Mouse (Mus musculus): Measurements from ENCODE around the gene Myo9b.
A peak's percentile ranks its signal among the peaks of the same experiment; 100 is the strongest.
"Not testable (repeated sequence)": the region's sequence is repeated elsewhere in the genome, so short reads cannot be mapped to it uniquely, and the experiment has no call there.

The Myo9b gene

GRCm38 (mm10) chr8:71297439-71297838 lies 24.9 kb downstream of the Myo9b start:
- DNase-seq = no peak

GRCm38 (mm10) chr8:71299716-71300115 lies 27.2 kb downstream of the Myo9b start:
- no peak for DNase-seq

GRCm38 (mm10) chr8:71302788-71303187 lies 30.3 kb downstream of the Myo9b start:
- DNase-seq = no peak

DNA sequence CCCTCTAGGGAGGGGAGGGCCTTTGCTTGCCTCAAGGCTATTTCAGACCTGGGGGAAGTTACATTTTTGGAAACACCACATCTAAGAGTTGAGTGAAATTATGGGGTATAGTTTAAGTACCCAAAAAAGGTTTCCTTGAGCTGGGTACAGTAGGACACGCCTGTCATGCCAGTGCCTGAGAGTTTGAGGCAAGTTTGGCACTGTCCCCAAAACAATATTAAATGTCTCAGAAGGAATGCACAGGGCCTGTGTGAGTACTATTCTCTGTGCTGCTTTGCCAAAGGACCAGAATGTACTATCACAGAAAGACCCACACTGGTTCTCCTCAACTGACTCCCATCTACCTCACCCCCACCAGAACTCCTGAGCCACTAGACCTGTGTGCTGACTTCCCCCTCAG lies 31.1 kb downstream of the Myo9b start:
- no peak for DNase-seq

DNA sequence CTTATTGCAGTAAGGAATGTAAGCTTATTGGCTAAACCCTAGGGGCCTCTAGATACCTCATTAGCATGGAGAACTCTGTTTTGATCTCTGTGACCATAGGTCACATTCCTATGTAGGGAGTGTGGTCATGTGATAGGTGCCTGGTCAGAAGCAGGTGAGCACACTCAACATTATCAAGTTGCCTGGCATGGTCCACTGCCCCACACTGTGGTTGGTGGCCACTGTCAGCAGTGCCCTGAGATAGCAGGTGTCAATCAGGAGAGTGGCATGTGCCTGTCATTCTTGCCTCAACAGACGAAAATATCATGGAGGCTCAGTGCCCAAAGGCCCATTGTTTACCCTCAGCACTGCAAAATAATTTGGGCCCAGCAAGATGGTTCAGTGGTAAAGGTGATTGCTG lies 33.5 kb downstream of the Myo9b start:
- no peak for DNase-seq

DNA sequence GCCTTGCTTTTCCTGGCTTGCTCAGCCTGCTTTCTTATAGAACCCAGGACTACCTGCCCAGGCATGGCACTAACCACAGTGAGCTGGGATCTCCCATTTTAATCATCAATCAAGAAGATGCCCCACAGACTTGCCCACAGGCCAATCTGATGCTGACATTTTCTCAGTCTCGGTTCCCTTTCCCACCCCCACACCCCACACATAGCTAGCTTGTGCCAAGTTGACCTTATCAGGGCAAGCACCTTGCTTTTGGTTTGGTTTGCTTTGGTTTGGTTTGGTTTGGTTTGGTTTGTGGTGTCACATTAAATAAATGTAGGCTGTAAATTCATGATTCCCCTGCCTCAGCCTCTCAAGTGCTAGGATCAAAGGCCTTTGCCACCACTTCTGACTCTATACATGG lies 34.9 kb downstream of the Myo9b start:
- no peak for DNase-seq

GRCm38 (mm10) chr8:71307913-71308312 lies 35.4 kb downstream of the Myo9b start:
- DNase-seq = no peak

DNA sequence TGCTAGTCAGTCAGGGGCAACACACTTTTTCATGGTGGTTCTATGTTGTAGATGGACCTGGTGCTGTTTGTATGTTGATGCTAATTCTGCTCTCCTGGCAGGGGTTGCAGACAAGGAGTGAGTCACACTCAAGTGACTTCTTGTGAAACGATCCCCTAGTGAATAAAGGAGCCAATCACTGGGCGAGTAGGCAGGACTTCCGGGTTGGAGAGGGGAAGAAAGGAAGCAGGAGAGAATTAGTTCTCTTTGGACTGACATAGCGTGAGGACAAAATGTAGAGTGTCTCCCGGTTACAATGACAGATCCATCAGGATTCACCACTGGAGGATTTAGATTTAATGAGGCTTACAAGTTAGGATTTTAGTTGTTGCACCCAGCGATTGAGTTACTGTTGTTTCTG lies 37.9 kb downstream of the Myo9b start:
- DNase-seq = no peak

GRCm38 (mm10) chr8:71312700-71313099 lies 40.2 kb downstream of the Myo9b start:
- DNase-seq = peak; percentile 16

DNA sequence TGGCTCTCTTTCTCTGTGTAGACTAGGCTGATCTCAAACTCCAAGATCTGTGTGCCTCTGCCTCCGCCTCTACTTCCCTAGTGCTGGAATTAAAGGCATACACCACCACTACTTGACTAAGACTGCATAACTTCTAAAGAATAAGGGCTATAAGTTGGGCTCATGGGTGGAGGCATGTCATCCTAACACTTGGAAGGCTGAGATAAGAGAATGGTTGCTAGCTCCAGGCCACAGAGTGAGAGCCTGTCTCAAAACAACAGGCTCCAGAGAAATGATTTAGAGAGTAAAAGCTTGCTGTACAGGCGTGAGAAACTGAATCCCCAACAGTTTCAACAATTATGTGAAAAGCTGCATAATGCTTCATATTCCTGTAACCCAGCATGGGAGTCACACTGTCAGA lies 41.4 kb downstream of the Myo9b start:
- DNase-seq = no peak

DNA sequence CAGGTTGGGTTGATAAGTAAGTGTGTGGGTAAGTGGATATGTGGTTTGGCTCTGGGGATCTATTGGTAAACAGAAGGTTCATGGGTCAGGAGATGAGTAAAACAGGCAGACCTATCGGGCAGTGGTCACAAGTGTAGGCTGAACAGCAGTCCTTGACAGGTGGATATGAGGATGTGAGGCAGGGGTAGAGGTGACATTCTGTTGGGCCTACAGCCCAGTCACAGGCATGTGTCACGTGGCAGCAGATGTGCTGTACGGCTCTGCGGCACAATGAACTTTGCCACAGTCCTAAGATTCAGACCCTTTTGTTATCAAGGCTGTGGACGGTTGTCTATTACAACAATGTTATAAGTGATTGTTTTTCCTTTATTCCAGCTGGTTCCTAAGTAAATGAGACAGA lies 43.5 kb downstream of the Myo9b start:
- DNase-seq = no peak

- no peak for DNase-seq
Measured at GRCm38 (mm10) chr8:71316486-71317031, 44.0 kb downstream of the Myo9b start.

DNA sequence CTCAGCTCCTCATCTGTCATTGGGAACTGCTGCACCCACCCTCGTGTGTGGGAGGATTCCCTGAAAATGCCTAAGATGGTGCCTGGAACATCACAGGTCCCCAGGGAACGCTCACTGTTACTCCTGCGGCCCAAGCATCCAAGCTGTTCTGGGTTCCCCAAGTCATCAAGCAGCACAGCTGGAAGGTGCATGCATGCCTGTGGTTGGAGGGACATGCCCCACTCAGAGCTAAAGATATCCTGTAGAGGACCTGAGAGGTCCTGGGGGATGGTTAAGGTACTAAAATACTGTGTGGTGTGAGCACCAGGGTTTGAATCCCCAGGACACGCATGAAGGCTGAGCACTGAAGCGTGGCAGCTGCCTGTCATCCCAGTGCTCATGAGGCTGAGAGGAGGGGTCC lies 46.1 kb downstream of the Myo9b start:
- not testable (repeated sequence) for DNase-seq

DNA sequence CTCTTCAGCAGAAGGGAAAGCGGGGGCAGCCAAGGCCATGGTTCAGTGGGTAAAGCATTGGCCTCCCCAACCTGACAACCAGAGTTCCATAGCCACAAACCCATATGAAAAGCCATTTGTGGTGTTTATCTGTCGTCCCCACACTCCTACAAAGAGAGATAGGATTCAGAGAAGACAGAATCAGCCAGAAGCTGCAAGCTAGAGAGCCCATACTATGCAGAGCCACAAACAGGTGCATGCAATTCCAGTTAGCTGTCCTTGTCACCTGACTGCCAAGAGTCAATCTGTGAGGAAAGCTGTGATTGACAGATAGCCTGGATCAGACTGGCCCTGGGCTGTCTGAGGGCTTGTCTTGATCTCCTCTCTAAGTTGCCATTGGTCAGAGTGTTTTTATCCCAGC lies 47.2 kb downstream of the Myo9b start:
- DNase-seq = not testable (repeated sequence)

- no peak for DNase-seq
Measured at GRCm38 (mm10) chr8:71322939-71323338, 50.4 kb downstream of the Myo9b start.

DNA sequence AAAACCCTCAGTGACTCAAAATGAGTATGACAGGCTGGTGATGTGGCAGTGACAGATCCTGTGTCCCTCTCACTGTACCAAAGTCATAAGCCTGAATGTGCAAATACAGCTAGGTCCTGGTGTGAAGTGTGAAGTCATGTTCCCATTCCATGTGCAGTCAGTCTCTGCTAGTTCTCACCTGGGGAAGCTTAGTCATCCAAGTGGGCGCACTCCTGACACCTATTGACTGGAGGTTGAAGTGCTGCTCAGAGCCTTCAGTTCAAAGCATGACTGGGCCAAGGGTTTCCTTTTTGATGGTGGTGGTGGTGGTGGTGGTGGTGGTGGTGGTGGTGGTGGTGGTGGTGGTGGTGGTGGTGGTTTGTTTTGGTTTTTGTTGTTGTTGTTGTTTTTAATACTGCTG lies 52.3 kb downstream of the Myo9b start:
- DNase-seq = no peak

- not testable (repeated sequence) for DNase-seq
Measured at GRCm38 (mm10) chr8:71337834-71338233, 65.3 kb downstream of the Myo9b start.

DNA sequence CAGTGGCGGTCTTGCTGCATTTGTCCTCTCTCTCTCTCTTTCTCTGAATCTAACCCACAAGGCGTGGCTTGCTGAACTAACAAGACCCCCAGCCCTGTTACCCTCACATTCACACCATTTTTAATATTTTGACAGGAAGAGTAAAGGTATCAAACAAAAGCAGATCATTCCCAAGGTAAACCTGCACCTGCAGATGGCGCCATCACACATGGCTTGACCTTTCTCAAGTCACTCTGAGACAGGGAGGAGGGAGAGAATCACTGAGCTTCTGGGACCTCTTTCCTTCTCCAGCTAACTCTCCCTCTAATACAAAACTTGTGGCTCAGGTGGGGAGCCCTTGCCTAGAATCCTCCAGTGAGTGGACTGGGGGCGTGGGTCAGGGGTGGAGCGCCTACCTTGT lies 68.1 kb downstream of the Myo9b start:
- no peak for DNase-seq

- no peak for DNase-seq
Measured at GRCm38 (mm10) chr8:71346581-71346980, 74.1 kb downstream of the Myo9b start.

- DNase-seq = no peak
Measured at GRCm38 (mm10) chr8:71351117-71351516, 78.6 kb downstream of the Myo9b start.

DNA sequence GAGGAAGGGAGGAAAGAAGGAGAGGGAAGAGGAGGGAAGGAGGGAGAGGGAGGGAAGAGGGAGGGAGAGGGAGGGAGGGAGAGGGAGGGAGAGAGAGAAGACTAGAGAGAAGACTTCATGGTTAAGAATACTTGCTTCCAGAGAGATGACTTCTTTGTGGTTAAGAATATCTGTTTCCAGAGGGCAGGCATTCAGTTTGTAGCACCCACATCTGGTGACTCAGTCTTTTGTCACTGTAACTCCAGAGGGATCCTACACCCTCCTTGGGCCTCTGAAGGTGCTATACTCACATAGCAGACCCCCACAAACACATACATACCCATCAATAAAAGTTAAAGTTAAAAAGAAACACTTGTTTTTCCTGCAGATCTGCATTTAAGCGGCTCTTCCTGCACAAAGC lies 79.0 kb downstream of the Myo9b start:
- DNase-seq = no peak

DNA sequence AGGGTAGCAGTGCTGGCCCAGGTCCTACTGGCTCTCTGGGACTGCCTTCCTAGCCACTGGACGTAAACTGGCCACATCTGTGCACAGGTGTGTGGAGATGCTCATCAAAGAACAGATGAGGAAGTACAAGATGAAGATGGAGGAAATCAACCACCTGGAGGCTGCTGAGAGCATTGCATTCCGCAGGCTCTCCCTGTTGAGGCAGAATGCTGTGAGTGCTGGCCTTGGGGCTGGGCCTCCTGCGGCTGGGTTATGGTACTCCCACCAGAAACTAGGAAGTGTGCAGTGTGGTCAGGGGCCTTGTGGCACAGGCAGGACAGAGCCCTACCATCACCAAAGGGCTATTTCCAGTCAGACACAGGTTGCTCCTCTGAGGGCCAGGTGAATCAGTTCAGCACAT lies 85.5 kb downstream of the Myo9b start:
- DNase-seq = no peak

DNA sequence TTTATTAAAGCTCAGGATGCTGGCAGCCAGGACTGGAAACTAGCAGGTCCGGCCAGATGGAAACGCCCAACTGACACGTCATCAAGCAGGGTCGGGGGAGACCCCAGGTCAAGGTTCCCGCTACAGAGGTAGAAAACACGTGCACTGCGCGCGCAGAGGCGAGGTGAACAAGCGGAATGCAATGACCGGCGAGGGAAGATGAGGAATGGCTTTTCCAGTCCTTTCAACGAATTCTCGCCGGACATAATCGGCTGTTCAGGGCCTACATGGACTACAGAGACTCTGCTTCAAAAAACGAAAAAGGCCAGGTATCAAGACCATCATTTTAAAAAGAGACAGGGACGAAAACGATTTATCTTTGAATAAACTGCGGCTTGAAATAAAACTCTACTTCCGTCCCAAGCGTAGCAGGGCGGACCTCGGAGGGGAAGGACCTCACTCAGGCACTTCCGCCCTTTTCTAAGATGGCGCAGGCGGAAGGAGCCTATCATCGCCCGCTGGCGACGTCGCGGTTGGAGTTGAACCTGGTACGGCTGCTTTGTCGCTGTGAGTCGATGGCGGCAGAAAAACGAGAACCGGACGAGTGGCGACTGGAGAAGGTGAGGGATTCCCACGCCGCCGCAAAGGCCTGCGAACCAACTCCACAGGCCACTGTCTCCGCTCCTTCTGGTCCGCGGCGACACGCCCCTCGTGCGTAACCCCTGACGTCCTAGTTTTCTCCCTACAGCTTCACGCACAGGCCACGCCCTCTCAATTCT lies 94.4 kb downstream of the Myo9b start, which contains the start of gene Use1:
Use1 (plus strand) TSS at position 78 of the 758 bp plus-strand sequence.
- peak; percentile 84 for DNase-seq

DNA sequence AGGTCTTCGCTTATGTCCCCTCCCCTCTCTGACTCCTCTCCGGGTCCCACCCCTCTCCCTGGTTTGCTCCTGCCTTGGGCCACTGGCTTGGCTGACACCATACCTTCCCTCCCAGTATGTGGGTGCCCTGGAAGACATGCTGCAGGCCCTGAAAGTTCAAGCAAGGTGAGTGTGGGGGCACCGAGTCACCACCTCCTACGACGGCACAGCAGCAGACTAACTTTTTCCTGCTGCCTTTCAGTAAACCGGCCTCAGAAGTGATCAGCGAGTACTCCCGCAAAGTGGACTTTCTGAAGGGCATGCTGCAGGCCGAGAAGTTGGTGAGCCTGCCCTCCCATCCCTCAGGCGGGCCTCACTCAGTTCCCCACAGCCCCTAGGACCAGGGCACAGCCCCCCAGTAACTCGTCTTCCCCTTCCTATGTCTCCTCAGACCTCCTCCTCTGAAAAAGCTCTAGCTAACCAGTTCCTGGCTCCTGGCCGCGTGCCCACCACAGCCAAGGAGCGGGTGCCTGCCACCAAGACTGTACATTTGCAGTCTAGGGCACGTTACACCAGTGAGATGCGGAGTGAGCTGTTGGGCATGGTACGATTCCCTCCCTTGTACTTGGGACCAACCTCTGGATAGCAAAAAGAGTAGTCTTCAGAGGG lies 95.1 kb downstream of the Myo9b start:
- DNase-seq = no peak
